Mouse (Mus musculus): ENCODE measurements at regions not wholly inside any gene's neighbourhood (a gene's known extent, or its start where the extent isn't known, plus 50 kb on each side); places are given as distances from the start of the nearest gene placed in this dataset.
"Not testable (repeated sequence)": the region's sequence is repeated elsewhere in the genome, so short reads cannot be mapped to it uniquely, and the experiment has no call there.

GRCm38 (mm10) chr15:89656558-89656957, 64.8 kb upstream of the Rabl2 start:
- not testable (repeated sequence) for TF ChIP-seq CTCF, EP300 (IDR thresholded peaks at IDR 0.05; ENCODE audit: low read depth)

Data from liver, postnatal 0 days (tissue).